Mouse (Mus musculus) left cerebral cortex, adult 8-10 months (tissue): ENCODE measurements at regions not wholly inside any gene's neighbourhood (a gene's known extent, or its start where the extent isn't known, plus 50 kb on each side); places are given as distances from the start of the nearest gene placed in this dataset.
A peak's percentile ranks its signal among the peaks of the same experiment; 100 is the strongest.

Experiments
- DNase-seq, 2 experiments: peaks; one replicate each; pipeline ENCODE4 v3.0.0; 2022; ENCODE audit warnings: low spot score in 2 of 2

DNA sequence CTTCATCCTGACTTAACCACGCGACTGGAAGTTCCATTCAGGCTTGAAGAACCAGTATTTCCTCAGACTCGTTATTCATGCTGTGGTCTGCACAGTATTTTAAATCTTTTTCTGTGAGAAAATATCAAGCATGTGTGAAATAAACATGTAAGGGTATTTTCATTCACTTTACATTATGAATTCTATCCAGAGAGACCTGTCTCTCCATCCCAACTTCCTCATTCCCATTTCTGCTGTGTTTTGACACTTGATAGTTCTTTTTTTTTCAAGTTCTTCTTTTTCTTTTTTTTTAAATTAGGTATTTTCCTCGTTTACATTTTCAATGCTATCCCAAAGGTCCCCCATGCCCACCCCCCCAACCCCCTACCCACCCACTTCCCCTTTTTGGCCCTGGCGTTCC lies 919.4 kb downstream of the Tbl1xr1 start:
- no peak for DNase-seq

DNA sequence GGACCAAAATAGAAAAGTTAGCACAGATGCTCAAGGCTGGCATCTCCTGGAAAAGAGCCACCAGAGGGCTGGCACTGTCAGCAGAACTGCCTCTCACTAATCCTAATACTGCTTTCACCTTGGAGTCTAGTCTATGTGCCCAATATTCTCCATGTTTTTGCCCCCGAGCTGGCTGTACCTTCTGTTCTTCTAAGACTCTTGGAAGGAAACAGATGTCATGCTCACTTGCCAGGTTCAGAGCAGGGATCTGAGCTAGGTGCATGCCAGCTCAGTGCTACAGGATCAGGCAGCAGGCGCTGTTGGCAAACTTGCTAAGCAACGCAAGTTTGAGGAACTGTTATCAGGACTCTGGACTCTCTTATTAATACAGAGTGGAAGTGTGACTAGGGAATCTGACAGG lies 924.6 kb downstream of the Tbl1xr1 start:
- peak in 1 of 2 experiments; percentile 29 for DNase-seq

DNA sequence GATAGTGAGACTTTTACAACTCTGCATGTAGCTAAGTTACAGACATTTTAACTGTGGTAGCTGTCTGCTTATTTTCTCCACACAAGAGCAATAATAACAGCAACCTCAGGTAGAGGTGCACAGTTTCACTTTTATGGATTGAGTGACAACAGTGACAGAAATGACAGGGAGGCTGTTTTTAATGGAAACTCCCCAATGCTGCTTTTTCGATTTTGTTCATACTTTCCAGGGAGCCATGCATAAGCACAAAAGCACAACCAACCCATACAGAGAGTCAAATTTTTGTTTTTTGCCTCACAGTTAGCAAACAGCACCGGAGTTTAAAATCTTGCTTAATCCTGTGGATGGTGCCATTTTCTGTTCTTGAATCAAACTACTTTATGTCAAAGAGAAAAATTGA lies 955.6 kb downstream of the Tbl1xr1 start:
- no peak for DNase-seq

GRCm38 (mm10) chr3:23063180-23063965 lies 986.9 kb downstream of the Tbl1xr1 start:
- DNase-seq, result no peak

- DNase-seq, result no peak
Measured at GRCm38 (mm10) chr3:23071486-23071885, 995.0 kb downstream of the Tbl1xr1 start.
